Mouse (Mus musculus): ENCODE results near the gene Gpsm3. TPM values are rescaled to one million over a fixed set of nuclear protein-coding genes. Genes with fewer than 3 reads are reported as not detected.

Gpsm3 gene
- polyA plus RNA-seq, 1 experiment from 2014 or later: 12.6 TPM

GRCm38 (mm10) chr17:34613054-34613645, 23.5 kb downstream of the Gpsm3 start:
- Histone ChIP-seq H3K4me1 (replicated peaks; ENCODE audit: control insufficient read depth, insufficient read depth, low read length) (0 out of 2 replicates have a peak, but pooled peaks cover 1% of the 10 kb centered on the region), H3K27ac (ENCODE audit: low read depth) (no peak overlapping the region), H3K4me3 (ENCODE audit: low read depth, low read length) (no peak overlapping the region), H3K4me2 (ENCODE audit: low read length) (no peak overlapping the region), H3K36me3 (ENCODE audit: control insufficient read depth, insufficient read depth, low read length) (peaks cover 71% of the 10 kb centered on the region), H3K9ac (ENCODE audit: low read length) (no peak overlapping the region), H3K9me3 (ENCODE audit: control insufficient read depth, low read length) (no peaks in the 10 kb centered on the region), H3K27me3 (replicated peaks; ENCODE audit: control insufficient read depth, insufficient read depth, low read length) (no peaks in the 10 kb centered on the region)
- DNase-seq (ENCODE audit: low spot score) (no peak), ATAC-seq (replicated peaks; ENCODE audit: low FRiP score, low TSS enrichment, low read depth) (no peak)
- WGBS: 82% methylated on average over 11 of the region's 11 CpGs

GRCm38 (mm10) chr17:34613830-34614229, 24.2 kb downstream of the Gpsm3 start:
- H3K4me3 ChIP-seq (ENCODE audit: low read depth, low read length): no peak overlapping the region
- H3K4me1 ChIP-seq (replicated peaks; ENCODE audit: control insufficient read depth, insufficient read depth, low read length): no peaks in the 10 kb centered on the region
- H3K36me3 ChIP-seq (ENCODE audit: control insufficient read depth, insufficient read depth, low read length): peaks cover 70% of the 10 kb centered on the region
- no peaks in the 10 kb centered on the region for H3K9me3 ChIP-seq (ENCODE audit: control insufficient read depth, low read length)
- no peak overlapping the region for H3K4me2 ChIP-seq (ENCODE audit: low read length)
- no peak overlapping the region for H3K27ac ChIP-seq (ENCODE audit: low read depth)
- H3K27me3 ChIP-seq (replicated peaks; ENCODE audit: control insufficient read depth, insufficient read depth, low read length): no peaks in the 10 kb centered on the region
- 86% methylated on average over 10 of the region's 10 CpGs for WGBS
- no peak for DNase-seq (ENCODE audit: low spot score)
- no peak overlapping the region for H3K9ac ChIP-seq (ENCODE audit: low read length)
- no peak for ATAC-seq (replicated peaks; ENCODE audit: low FRiP score, low TSS enrichment, low read depth)

- no peak within 1 kb of the TSS for H3K9ac ChIP-seq (ENCODE audit: low read length)
- ATAC-seq (replicated peaks; ENCODE audit: low FRiP score, low TSS enrichment, low read depth) (no peak), DNase-seq (ENCODE audit: low spot score) (no peak)
- H3K9me3 ChIP-seq (ENCODE audit: control insufficient read depth, low read length): no peaks in the 10 kb centered on the region
- 81% methylated on average over 6 of the region's 6 CpGs for WGBS
- no peaks in the 10 kb centered on the region for H3K4me1 ChIP-seq (replicated peaks; ENCODE audit: control insufficient read depth, insufficient read depth, low read length)
- H3K27ac ChIP-seq (ENCODE audit: low read depth): no peak within 1 kb of the TSS
- no peak within 1 kb of the TSS for H3K4me3 ChIP-seq (ENCODE audit: low read depth, low read length)
- H3K36me3 ChIP-seq (ENCODE audit: control insufficient read depth, insufficient read depth, low read length): peaks cover 77% of the 10 kb centered on the region
- no peaks in the 10 kb centered on the region for H3K27me3 ChIP-seq (replicated peaks; ENCODE audit: control insufficient read depth, insufficient read depth, low read length)
- H3K4me2 ChIP-seq (ENCODE audit: low read length): no peak within 1 kb of the TSS
These were observed 26.3 kb downstream of the Gpsm3 start, which contains the start of gene Egfl8 for GRCm38 (mm10) chr17:34615871-34616270. Gene Egfl8, minus strand, starts transcription at chr17:34615971.

- Histone ChIP-seq H3K9me3 (ENCODE audit: control insufficient read depth, low read length) (no peaks in the 10 kb centered on the region), H3K4me1 (replicated peaks; ENCODE audit: control insufficient read depth, insufficient read depth, low read length) (no peaks in the 10 kb centered on the region), H3K27ac (ENCODE audit: low read depth) (no peak overlapping the region), H3K4me3 (ENCODE audit: low read depth, low read length) (no peak overlapping the region), H3K36me3 (ENCODE audit: control insufficient read depth, insufficient read depth, low read length) (peaks cover 67% of the 10 kb centered on the region), H3K9ac (ENCODE audit: low read length) (no peak overlapping the region), H3K4me2 (ENCODE audit: low read length) (no peak overlapping the region), H3K27me3 (replicated peaks; ENCODE audit: control insufficient read depth, insufficient read depth, low read length) (no peaks in the 10 kb centered on the region)
- WGBS: 22% methylated on average over 6 of the region's 6 CpGs
- ATAC-seq (replicated peaks; ENCODE audit: low FRiP score, low TSS enrichment, low read depth) (no peak), DNase-seq (ENCODE audit: low spot score) (peak; percentile 79)
These were observed 29.4 kb downstream of the Gpsm3 start for GRCm38 (mm10) chr17:34618999-34619398.

GRCm38 (mm10) chr17:34621006-34621405, 31.4 kb downstream of the Gpsm3 start:
- no peak for DNase-seq (ENCODE audit: low spot score)
- no peaks in the 10 kb centered on the region for H3K27me3 ChIP-seq (replicated peaks; ENCODE audit: control insufficient read depth, insufficient read depth, low read length)
- no peak overlapping the region for H3K4me2 ChIP-seq (ENCODE audit: low read length)
- no peak overlapping the region for H3K27ac ChIP-seq (ENCODE audit: low read depth)
- ATAC-seq (replicated peaks; ENCODE audit: low FRiP score, low TSS enrichment, low read depth): no peak
- no peak overlapping the region for H3K4me3 ChIP-seq (ENCODE audit: low read depth, low read length)
- H3K4me1 ChIP-seq (replicated peaks; ENCODE audit: control insufficient read depth, insufficient read depth, low read length): peaks cover under 1% of the 10 kb centered on the region; the same call in 1 of the 2 replicates
- WGBS: 80% methylated on average over 8 of the region's 8 CpGs
- peaks cover 55% of the 10 kb centered on the region for H3K36me3 ChIP-seq (ENCODE audit: control insufficient read depth, insufficient read depth, low read length)
- no peaks in the 10 kb centered on the region for H3K9me3 ChIP-seq (ENCODE audit: control insufficient read depth, low read length)
- H3K9ac ChIP-seq (ENCODE audit: low read length): no peak overlapping the region

GRCm38 (mm10) chr17:34623161-34623560, 33.6 kb downstream of the Gpsm3 start:
- DNase-seq (ENCODE audit: low spot score) (no peak), ATAC-seq (replicated peaks; ENCODE audit: low FRiP score, low TSS enrichment, low read depth) (no peak)
- H3K36me3 ChIP-seq (ENCODE audit: control insufficient read depth, insufficient read depth, low read length): peaks cover 43% of the 10 kb centered on the region
- H3K9me3 ChIP-seq (ENCODE audit: control insufficient read depth, low read length): no peaks in the 10 kb centered on the region
- H3K4me2 ChIP-seq (ENCODE audit: low read length): no peak overlapping the region
- H3K4me1 ChIP-seq (replicated peaks; ENCODE audit: control insufficient read depth, insufficient read depth, low read length): peaks cover 8% of the 10 kb centered on the region
- 81% methylated on average over 9 of the region's 9 CpGs for WGBS
- H3K4me3 ChIP-seq (ENCODE audit: low read depth, low read length): no peak overlapping the region
- no peak overlapping the region for H3K27ac ChIP-seq (ENCODE audit: low read depth)
- no peak overlapping the region for H3K9ac ChIP-seq (ENCODE audit: low read length)
- no peaks in the 10 kb centered on the region for H3K27me3 ChIP-seq (replicated peaks; ENCODE audit: control insufficient read depth, insufficient read depth, low read length)

- Histone ChIP-seq H3K36me3 (ENCODE audit: control insufficient read depth, insufficient read depth, low read length) (peaks cover 35% of the 10 kb centered on the region), H3K4me3 (ENCODE audit: low read depth, low read length) (no peak overlapping the region), H3K9me3 (ENCODE audit: control insufficient read depth, low read length) (no peaks in the 10 kb centered on the region), H3K27ac (ENCODE audit: low read depth) (no peak overlapping the region), H3K4me1 (replicated peaks; ENCODE audit: control insufficient read depth, insufficient read depth, low read length) (peaks cover 25% of the 10 kb centered on the region), H3K9ac (ENCODE audit: low read length) (no peak overlapping the region), H3K4me2 (ENCODE audit: low read length) (no peak overlapping the region), H3K27me3 (replicated peaks; ENCODE audit: control insufficient read depth, insufficient read depth, low read length) (peaks cover 7% of the 10 kb centered on the region)
- WGBS: 87% methylated on average over 3 of the region's 3 CpGs
- ATAC-seq (replicated peaks; ENCODE audit: low FRiP score, low TSS enrichment, low read depth): no peak
- DNase-seq (ENCODE audit: low spot score): no peak
These were observed 35.4 kb downstream of the Gpsm3 start for GRCm38 (mm10) chr17:34624981-34625380.

- DNase-seq (ENCODE audit: low spot score): no peak
- Histone ChIP-seq H3K27me3 (replicated peaks; ENCODE audit: control insufficient read depth, insufficient read depth, low read length) (peaks cover 20% of the 10 kb centered on the region), H3K36me3 (ENCODE audit: control insufficient read depth, insufficient read depth, low read length) (peaks cover 27% of the 10 kb centered on the region), H3K4me1 (replicated peaks; ENCODE audit: control insufficient read depth, insufficient read depth, low read length) (peaks cover 34% of the 10 kb centered on the region), H3K4me3 (ENCODE audit: low read depth, low read length) (peak overlapping the region; percentile 71), H3K27ac (ENCODE audit: low read depth) (peak overlapping the region; percentile 95), H3K4me2 (ENCODE audit: low read length) (peak overlapping the region; percentile 76), H3K9ac (ENCODE audit: low read length) (peak overlapping the region; percentile 51), H3K9me3 (ENCODE audit: control insufficient read depth, low read length) (no peaks in the 10 kb centered on the region)
- 51% methylated on average over 16 of the region's 16 CpGs for WGBS
- no peak for ATAC-seq (replicated peaks; ENCODE audit: low FRiP score, low TSS enrichment, low read depth)
These were observed 36.6 kb downstream of the Gpsm3 start for GRCm38 (mm10) chr17:34626062-34626772.

GRCm38 (mm10) chr17:34626773-34627092, 37.1 kb downstream of the Gpsm3 start:
- Histone ChIP-seq H3K27ac (ENCODE audit: low read depth) (peak overlapping the region; percentile 95), H3K9ac (ENCODE audit: low read length) (peak overlapping the region; percentile 51), H3K4me1 (replicated peaks; ENCODE audit: control insufficient read depth, insufficient read depth, low read length) (peaks cover 39% of the 10 kb centered on the region), H3K36me3 (ENCODE audit: control insufficient read depth, insufficient read depth, low read length) (peaks cover 25% of the 10 kb centered on the region), H3K27me3 (replicated peaks; ENCODE audit: control insufficient read depth, insufficient read depth, low read length) (peaks cover 25% of the 10 kb centered on the region), H3K4me3 (ENCODE audit: low read depth, low read length) (peak overlapping the region; percentile 71), H3K4me2 (ENCODE audit: low read length) (peak overlapping the region; percentile 76), H3K9me3 (ENCODE audit: control insufficient read depth, low read length) (no peaks in the 10 kb centered on the region)
- no peak for DNase-seq (ENCODE audit: low spot score)
- under 1% methylated on average over 18 of the region's 18 CpGs for WGBS
- peak; percentile 43; the same call in 1 of the 2 replicates for ATAC-seq (replicated peaks; ENCODE audit: low FRiP score, low TSS enrichment, low read depth)

Measured in intestine, embryonic 14.5 days (tissue).